Mouse (Mus musculus) hindbrain, embryonic 14.5 days (tissue): ENCODE results near the gene Dgkg. TPM values are rescaled to one million over a fixed set of nuclear protein-coding genes. Genes with fewer than 3 reads are reported as not detected.

Experiments
- ATAC-seq: fragments of 200-750 bp; cut with Nextera tagmentation; 2 replicates; pipeline ENCODE4 v1.8.0; 2017; ENCODE audit warnings: moderate number of reproducible peaks, mild to moderate bottlenecking, moderate TSS enrichment, moderate library complexity; ENCODE audit not compliant: low FRiP score
- DNase-seq: peaks from one replicate; pipeline ENCODE4 v3.0.0-alpha.2; 2015; ENCODE audit warnings: low spot score
- H3K27ac ChIP-seq: fragments of 300-500 bp; sonication (generic); 2 replicates; pipeline ENCODE4 v1.5.1; 2014; ENCODE audit warnings: mild to moderate bottlenecking, moderate library complexity
- H3K27me3 ChIP-seq: fragments of 300-500 bp; sonication (generic); 2 replicates; pipeline ENCODE4 v1.6.1; 2014; ENCODE audit warnings: mild to moderate bottlenecking, low read length, mixed read lengths; ENCODE audit not compliant: control insufficient read depth, insufficient read depth
- H3K36me3 ChIP-seq: fragments of 300-500 bp; sonication (generic); replicated peaks from 2 replicates; pipeline ENCODE4 v1.6.1; 2014; ENCODE audit not compliant: control insufficient read depth, insufficient read depth
- H3K4me1 ChIP-seq: fragments of 300-500 bp; sonication (generic); replicated peaks from 2 replicates; pipeline ENCODE4 v1.6.1; 2014; ENCODE audit warnings: antibody characterized with exemption, low read length, mixed read lengths; ENCODE audit not compliant: control insufficient read depth, insufficient read depth
- H3K4me2 ChIP-seq: fragments of 300-500 bp; sonication (generic); replicated peaks from 2 replicates; pipeline ENCODE4 v1.6.1; 2014; ENCODE audit warnings: mild to moderate bottlenecking, moderate library complexity
- H3K4me3 ChIP-seq: fragments of 300-500 bp; sonication (generic); replicated peaks from 2 replicates; pipeline ENCODE4 v1.5.1; 2014; ENCODE audit warnings: mild to moderate bottlenecking, low read length
- H3K9ac ChIP-seq: fragments of 300-500 bp; sonication (generic); 2 replicates; pipeline ENCODE4 v1.6.1; 2014
- H3K9me3 ChIP-seq: fragments of 300-500 bp; sonication (generic); 2 replicates; pipeline ENCODE4 v1.6.1; 2016; ENCODE audit warnings: low read length; ENCODE audit not compliant: control insufficient read depth
- WGBS: fragments of 180-500 bp; shearing (Covaris S2); extraction: QIAGEN DNeasy Blood & Tissue Kit; methylation state at CpG from one replicate; pipeline ENCODE4 v1.1.7; 2014; 5-methylcytosine and 5-hydroxymethylcytosine counted together
- polyA plus RNA-seq: library from polyadenylated mRNA; unstranded; fragments of >200 nt; fragmentation: Nextera tagmentation; extraction: Ambion mirVana; gene quantifications from 2 replicates; pipeline ENCODE4 v1.2.1, GENCODE M21; 2014

The Dgkg gene
- polyA plus RNA-seq, 1 experiment from 2014 or later = 2.8 TPM

- 89% methylated on average over 4 of the region's 4 CpGs for WGBS
- no peak overlapping the region for H3K27ac ChIP-seq
- no peak overlapping the region for H3K4me2 ChIP-seq
- H3K4me1 ChIP-seq = no peaks in the 10 kb centered on the region
- no peak overlapping the region for H3K4me3 ChIP-seq
- H3K9me3 ChIP-seq = no peaks in the 10 kb centered on the region
- DNase-seq (no peak), ATAC-seq (no peak)
- H3K36me3 ChIP-seq = no peaks in the 10 kb centered on the region
- no peaks in the 10 kb centered on the region for H3K27me3 ChIP-seq
- H3K9ac ChIP-seq = no peak overlapping the region
Observed at GRCm38 (mm10) chr16:22633063-22633462, 24.0 kb downstream of the Dgkg start.

GRCm38 (mm10) chr16:22630351-22630750, 26.7 kb downstream of the Dgkg start:
- ATAC-seq = no peak
- no peak overlapping the region for H3K4me3 ChIP-seq
- WGBS = 80% methylated on average over 4 of the region's 4 CpGs
- no peaks in the 10 kb centered on the region for H3K36me3 ChIP-seq
- H3K4me2 ChIP-seq = no peak overlapping the region
- no peaks in the 10 kb centered on the region for H3K9me3 ChIP-seq
- H3K27me3 ChIP-seq = no peaks in the 10 kb centered on the region
- H3K27ac ChIP-seq = no peak overlapping the region
- H3K9ac ChIP-seq = no peak overlapping the region
- H3K4me1 ChIP-seq = no peaks in the 10 kb centered on the region
- no peak for DNase-seq

- no peak overlapping the region for H3K9ac ChIP-seq
- WGBS = 85% methylated on average over 4 of the region's 4 CpGs
- ATAC-seq (no peak), DNase-seq (no peak)
- H3K27ac ChIP-seq = no peak overlapping the region
- H3K4me2 ChIP-seq = no peak overlapping the region
- H3K27me3 ChIP-seq = no peaks in the 10 kb centered on the region
- no peak overlapping the region for H3K4me3 ChIP-seq
- H3K4me1 ChIP-seq = no peaks in the 10 kb centered on the region
- no peaks in the 10 kb centered on the region for H3K36me3 ChIP-seq
- no peaks in the 10 kb centered on the region for H3K9me3 ChIP-seq
Observed at GRCm38 (mm10) chr16:22629900-22630299, 27.1 kb downstream of the Dgkg start.

DNA sequence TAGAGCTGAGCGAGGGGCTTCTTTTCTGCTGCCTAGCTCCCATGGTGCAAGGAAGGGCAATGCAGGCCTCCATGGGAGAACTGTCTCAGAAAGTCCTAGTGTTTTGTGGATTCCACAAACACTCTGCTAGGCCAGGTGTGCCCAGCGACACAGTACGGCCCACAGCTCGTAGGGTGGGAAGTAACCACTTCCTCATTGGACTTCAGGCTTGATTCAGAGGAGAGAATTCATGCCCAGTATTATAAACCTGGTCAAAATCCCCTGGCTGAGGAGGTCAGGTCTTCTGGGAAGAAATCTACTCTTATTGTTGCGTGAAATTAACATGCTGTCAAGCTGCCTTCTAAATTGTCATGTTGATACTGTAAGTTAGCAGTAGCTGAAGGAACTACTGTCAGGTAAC, 31.0 kb downstream of the Dgkg start:
- no peaks in the 10 kb centered on the region for H3K4me1 ChIP-seq
- no peak overlapping the region for H3K4me3 ChIP-seq
- 94% methylated on average over 5 of the region's 5 CpGs for WGBS
- H3K4me2 ChIP-seq = no peak overlapping the region
- H3K27ac ChIP-seq = no peak overlapping the region
- no peaks in the 10 kb centered on the region for H3K27me3 ChIP-seq
- DNase-seq (no peak), ATAC-seq (no peak)
- H3K9ac ChIP-seq = no peak overlapping the region
- no peaks in the 10 kb centered on the region for H3K36me3 ChIP-seq
- no peaks in the 10 kb centered on the region for H3K9me3 ChIP-seq

- no peaks in the 10 kb centered on the region for H3K9me3 ChIP-seq
- H3K4me1 ChIP-seq = no peaks in the 10 kb centered on the region
- DNase-seq (no peak), ATAC-seq (no peak)
- H3K27ac ChIP-seq = no peak overlapping the region
- no peak overlapping the region for H3K9ac ChIP-seq
- no peaks in the 10 kb centered on the region for H3K27me3 ChIP-seq
- 82% methylated on average over 5 of the region's 5 CpGs for WGBS
- no peak overlapping the region for H3K4me3 ChIP-seq
- H3K36me3 ChIP-seq = no peaks in the 10 kb centered on the region
- no peak overlapping the region for H3K4me2 ChIP-seq
Observed at GRCm38 (mm10) chr16:22625412-22625811, 31.6 kb downstream of the Dgkg start.

DNA sequence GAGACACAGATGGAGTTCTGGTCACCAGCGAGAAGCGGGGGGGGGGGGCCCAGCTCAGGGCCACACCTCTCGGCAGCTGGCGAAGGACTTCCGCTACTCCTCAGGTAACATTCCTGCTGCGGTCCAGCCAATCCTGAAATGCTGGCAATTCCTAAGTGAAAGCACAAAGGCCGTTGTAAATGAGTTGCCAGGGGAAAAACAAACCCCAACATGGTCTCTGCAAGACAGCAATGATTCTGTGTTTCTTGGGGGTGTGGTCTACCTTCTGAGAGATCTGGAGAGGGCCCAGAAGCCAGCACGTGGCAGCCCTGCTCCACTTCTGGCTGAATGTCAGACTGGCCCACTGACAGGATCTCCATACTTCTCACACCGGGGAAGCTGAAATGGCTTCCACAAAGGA, 34.7 kb downstream of the Dgkg start:
- Histone ChIP-seq H3K27ac (no peak overlapping the region), H3K36me3 (no peaks in the 10 kb centered on the region), H3K27me3 (no peaks in the 10 kb centered on the region), H3K9me3 (no peaks in the 10 kb centered on the region), H3K4me2 (no peak overlapping the region), H3K4me1 (no peaks in the 10 kb centered on the region), H3K4me3 (no peak overlapping the region), H3K9ac (no peak overlapping the region)
- ATAC-seq = no peak
- 38% methylated on average over 9 of the region's 9 CpGs for WGBS
- DNase-seq = no peak

DNA sequence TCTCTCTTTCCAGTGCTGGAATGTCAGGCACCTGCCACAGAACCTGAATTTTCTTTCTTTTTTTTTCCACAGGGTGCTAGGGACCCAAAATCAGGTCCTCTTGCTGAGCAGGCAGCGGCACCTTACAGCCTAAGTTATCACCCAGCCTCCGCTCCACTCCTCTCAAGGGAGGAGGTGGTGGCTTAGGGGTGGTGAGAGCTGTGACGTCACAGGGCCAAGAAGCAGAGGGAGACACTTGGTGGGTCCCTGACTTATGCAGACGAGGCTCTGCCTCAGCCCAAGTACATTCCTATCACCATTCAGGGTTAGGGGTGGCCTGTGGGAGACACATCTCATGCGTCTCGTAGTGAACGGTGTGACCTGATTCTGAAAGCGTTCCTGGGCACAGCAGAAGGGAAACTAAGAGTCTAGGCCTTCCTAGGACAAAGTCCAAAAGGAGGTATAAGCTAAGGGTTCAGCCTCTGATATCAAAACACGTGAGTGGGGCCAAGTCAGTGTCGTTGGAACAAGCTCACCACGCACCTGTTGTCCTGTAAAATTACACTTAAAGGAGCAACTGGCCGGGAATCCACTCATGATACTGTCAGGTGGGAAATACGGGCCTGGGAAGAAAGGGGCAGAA, 35.6 kb downstream of the Dgkg start:
- Histone ChIP-seq H3K27ac (no peak overlapping the region), H3K36me3 (no peaks in the 10 kb centered on the region), H3K9ac (no peak overlapping the region), H3K4me2 (no peak overlapping the region), H3K9me3 (no peaks in the 10 kb centered on the region), H3K27me3 (no peaks in the 10 kb centered on the region), H3K4me3 (no peak overlapping the region), H3K4me1 (no peaks in the 10 kb centered on the region)
- DNase-seq (no peak), ATAC-seq (no peak)
- 89% methylated on average over 13 of the region's 13 CpGs for WGBS

DNA sequence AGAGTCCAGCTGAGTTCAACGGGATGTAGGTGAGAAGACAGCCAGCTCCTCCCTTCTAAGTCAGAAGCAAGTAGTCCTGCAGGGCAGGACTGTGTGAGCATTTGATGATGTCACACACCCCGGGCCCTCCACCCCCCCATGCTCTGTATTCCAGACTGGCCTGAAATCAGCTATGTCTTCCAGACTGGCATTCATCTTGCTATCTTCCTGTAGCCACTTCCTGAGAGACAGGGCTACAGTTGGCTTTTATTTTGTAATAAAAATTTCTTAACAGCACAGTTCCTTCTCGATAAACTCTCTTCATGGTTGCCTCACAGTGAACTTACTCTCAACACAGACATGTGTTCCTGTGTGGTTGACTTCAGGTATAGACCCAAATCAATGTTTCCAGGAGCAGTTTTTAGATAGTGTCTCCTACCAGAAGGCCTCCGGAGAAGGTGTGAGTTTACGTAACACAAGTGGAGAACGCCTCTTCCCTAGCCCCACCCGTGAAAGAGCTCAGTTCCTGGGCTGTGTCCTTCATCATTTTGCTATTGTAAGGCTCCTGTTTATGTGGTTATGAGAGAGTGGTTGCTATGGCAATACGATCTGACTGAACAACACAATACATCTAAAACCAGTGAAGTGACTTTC, 38.5 kb downstream of the Dgkg start:
- H3K27ac ChIP-seq = no peak overlapping the region
- WGBS = 78% methylated on average over 8 of the region's 8 CpGs
- no peaks in the 10 kb centered on the region for H3K36me3 ChIP-seq
- DNase-seq = no peak
- H3K9ac ChIP-seq = no peak overlapping the region
- ATAC-seq = no peak
- H3K4me1 ChIP-seq = no peaks in the 10 kb centered on the region
- no peak overlapping the region for H3K4me3 ChIP-seq
- H3K27me3 ChIP-seq = no peaks in the 10 kb centered on the region
- no peaks in the 10 kb centered on the region for H3K9me3 ChIP-seq
- no peak overlapping the region for H3K4me2 ChIP-seq

- no peaks in the 10 kb centered on the region for H3K36me3 ChIP-seq
- no peak overlapping the region for H3K9ac ChIP-seq
- no peaks in the 10 kb centered on the region for H3K4me1 ChIP-seq
- DNase-seq (no peak), ATAC-seq (no peak)
- no peak overlapping the region for H3K4me3 ChIP-seq
- no peaks in the 10 kb centered on the region for H3K9me3 ChIP-seq
- no peak overlapping the region for H3K27ac ChIP-seq
- 87% methylated on average over 4 of the region's 4 CpGs for WGBS
- H3K27me3 ChIP-seq = no peaks in the 10 kb centered on the region
- H3K4me2 ChIP-seq = no peak overlapping the region
Observed at GRCm38 (mm10) chr16:22615805-22616204, 41.2 kb downstream of the Dgkg start.
